Mouse (Mus musculus) megakaryocyte, adult 5-6 weeks (primary cell): ENCODE results near the gene Ifit1. TPM values are rescaled to one million over a fixed set of nuclear protein-coding genes. Genes with fewer than 3 reads are reported as not detected.
"Not testable (repeated sequence)": the region's sequence is repeated elsewhere in the genome, so short reads cannot be mapped to it uniquely, and the experiment has no call there.

Source experiments
- ATAC-seq: 2 replicates; pipeline ENCODE4 v1.8.0; 2016; ENCODE audit warnings: mild to moderate bottlenecking, inconsistent platforms; ENCODE audit not compliant: poor library complexity, severe bottlenecking
- total RNA-seq, 2 experiments: library from RNA; stranded (forward) in 1 of 2; stranded (reverse) in 1 of 2; fragments of 153-499, 151-499 nt in 1 of 2; fragments of 221-1000, 200-1000 nt in 1 of 2; gene quantifications; 2 replicates each; pipeline versions ENCODE4 v1.2.3 to v1.2.4; 2015 to 2017

The Ifit1 gene
- total RNA-seq (2015), result 7.5 and 13.0 TPM in 2 replicates
- total RNA-seq (2017), result 8.7 and 10.6 TPM in 2 replicates

DNA sequence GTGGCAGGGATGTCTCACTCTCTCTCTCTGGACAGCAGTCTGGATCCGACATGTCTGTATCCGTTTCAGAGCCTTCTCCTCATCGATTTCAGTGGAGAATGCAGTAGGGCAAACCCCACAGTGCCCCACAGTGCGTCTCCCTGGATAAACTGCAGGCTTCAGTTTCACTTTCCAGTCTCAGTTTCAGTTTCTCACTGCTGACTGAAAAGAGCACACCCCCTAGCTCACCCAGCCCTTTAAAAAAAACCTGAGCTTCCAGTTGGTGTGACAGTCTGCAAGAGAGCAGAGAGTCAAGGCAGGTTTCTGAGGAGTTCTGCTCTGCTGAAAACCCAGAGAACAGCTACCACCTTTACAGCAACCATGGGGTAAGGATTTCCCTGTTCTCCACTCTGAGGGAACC, at the start of gene Ifit1, which contains the start of gene Ifit1bl2:
Ifit1 (plus strand) TSS at position 249 of the 400 bp plus-strand sequence.
Ifit1bl2 (minus strand) TSS at position 121 of the 400 bp plus-strand sequence.
- ATAC-seq, result peak; percentile 89

DNA sequence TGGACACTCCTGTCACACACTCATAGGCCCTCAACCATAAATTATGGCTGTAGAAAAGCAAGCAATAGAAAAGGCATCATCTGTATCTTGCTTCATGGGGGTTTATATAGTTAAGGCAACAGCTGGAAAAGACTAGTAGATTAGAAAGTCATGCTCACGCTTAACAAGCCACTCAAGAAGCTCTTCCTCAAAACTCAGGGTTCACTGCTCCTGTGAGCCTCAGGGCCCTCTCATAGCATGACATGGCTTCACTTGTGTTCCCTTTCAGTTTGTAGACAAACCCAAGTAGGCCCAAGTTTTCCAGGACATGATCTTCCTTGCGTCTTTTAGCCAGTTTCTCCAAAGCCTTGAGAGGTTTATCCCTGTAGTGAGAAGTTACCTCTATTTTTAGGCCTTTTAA, 47.2 kb upstream of the Ifit1 start:
- ATAC-seq, result no peak

DNA sequence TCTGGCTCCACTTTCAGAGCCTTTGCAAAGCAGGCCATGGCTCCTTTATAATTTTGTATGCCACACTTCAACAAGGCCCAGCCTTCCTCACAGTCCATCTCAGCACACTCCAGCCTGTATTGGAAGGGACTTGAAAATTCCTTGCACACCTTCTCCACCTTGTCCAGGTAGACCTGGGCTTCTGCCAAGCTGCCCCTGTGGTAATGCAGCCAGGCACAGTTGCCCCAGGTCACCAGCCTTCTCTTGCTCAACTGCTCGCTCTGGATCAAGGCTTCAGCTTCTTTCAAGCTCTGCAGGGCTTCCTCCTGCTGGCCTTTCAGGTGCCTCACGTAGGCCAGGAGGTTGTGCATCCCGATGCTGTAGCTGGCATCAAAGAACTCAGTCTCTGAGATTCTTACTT, 46.1 kb upstream of the Ifit1 start:
- ATAC-seq, result not testable (repeated sequence)

GRCm38 (mm10) chr19:34596811-34597210, 43.9 kb upstream of the Ifit1 start:
- no peak for ATAC-seq

DNA sequence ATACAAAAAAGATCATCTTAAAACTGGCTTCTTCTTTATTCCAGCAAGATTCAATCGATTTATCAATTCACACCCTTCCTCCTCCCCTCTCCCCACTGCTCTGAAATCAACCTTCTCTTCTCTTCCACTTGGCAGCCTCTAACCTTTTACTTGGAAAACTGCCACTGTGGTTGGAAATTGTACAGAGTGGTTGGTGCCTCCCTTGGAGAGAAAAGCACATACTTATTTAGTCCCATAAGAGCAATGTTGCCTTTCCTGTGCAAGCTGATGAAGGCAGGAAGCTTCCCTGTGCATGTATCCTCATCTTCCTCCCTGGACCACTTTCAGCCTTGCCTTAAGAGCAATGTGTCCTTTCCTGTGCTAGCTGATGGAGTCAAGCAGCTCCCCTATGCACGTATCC, 42.3 kb upstream of the Ifit1 start:
- ATAC-seq, result no peak

- ATAC-seq, result peak; percentile 69
Measured at GRCm38 (mm10) chr19:34599250-34599649, 41.4 kb upstream of the Ifit1 start.

- peak; percentile 73 for ATAC-seq
Measured at GRCm38 (mm10) chr19:34601888-34602287, 38.8 kb upstream of the Ifit1 start, which contains the start of gene Ifit1bl1. Gene Ifit1bl1, minus strand, starts transcription at chr19:34601956.

DNA sequence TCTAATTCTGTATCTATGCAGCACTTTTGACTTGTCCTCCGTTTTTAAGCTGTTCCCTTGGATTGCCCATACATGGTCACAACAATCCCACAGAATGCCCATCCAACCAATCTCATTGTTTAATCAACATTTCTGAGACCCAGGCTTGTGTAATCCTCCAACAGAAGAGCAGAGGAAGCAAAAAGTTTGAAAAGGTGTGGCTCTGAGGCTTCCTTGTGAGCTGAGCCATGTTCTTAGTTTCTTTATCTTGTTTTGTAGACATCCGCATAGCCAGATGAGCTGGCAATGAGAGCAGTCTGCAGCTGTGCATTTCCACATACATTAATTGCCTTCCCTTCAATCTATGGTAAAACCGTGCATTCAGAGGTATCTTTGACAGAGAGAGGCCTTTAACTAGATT, 35.2 kb upstream of the Ifit1 start:
- ATAC-seq, result no peak

DNA sequence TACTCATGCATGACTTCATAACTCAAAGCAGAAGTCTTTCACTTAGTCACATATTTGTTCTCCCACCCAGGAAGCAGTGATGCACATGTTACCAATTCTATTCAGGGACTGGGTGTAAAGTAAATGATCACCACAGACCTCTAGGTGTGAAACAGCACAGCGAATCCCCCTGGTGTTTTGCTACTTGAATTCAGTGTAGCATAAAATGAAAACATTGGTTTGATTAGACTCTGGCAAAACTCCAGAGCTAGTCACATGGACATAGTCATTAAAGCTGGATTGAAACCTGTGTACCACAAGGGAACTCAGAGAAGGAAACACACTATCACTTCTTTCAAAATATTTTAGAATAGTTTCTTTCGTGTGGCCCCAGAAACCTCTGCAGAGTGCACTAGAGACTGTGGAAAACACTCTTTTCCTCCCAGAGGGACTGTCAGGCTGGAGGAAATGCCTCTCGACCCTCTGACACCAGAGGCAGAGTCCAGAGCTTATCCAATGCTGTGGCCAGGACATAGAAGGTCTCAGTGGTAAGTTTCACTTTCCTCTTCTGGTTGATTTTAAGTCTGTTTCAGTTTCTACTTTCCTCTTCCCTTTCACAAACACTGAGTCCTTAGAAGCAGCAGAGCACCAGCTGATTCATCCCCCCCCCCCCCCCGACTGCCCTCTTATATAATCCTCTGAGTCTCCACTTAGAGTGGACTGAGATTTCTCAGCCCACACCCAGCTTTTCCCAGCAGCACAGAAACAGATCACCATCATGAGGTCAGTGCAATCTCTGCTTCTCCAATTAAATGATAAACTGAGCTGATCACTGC, 33.2 kb upstream of the Ifit1 start, which contains the start of gene Ifit3b:
Ifit3b (plus strand) TSS at position 734 of the 815 bp plus-strand sequence.
- peak; percentile 88 for ATAC-seq

DNA sequence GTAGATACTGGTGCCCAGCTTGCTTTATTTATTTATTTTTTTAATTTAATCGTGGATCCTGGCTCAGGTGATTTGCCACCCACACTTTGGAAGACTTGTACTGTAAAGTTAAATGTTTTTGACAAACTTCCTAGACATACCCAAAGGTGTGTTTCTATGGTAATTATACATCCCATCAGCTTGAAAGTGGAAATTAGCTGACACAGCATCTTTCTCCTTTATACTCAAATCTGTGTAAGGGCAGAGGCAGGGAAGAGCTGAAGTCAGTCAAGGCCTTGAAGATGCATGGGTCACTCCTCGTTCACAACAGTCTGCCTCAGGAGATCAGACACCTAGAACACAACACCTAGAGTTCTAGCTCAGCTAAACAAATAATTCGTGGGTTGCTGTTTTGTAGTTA, 30.6 kb upstream of the Ifit1 start:
- ATAC-seq, result not testable (repeated sequence)

DNA sequence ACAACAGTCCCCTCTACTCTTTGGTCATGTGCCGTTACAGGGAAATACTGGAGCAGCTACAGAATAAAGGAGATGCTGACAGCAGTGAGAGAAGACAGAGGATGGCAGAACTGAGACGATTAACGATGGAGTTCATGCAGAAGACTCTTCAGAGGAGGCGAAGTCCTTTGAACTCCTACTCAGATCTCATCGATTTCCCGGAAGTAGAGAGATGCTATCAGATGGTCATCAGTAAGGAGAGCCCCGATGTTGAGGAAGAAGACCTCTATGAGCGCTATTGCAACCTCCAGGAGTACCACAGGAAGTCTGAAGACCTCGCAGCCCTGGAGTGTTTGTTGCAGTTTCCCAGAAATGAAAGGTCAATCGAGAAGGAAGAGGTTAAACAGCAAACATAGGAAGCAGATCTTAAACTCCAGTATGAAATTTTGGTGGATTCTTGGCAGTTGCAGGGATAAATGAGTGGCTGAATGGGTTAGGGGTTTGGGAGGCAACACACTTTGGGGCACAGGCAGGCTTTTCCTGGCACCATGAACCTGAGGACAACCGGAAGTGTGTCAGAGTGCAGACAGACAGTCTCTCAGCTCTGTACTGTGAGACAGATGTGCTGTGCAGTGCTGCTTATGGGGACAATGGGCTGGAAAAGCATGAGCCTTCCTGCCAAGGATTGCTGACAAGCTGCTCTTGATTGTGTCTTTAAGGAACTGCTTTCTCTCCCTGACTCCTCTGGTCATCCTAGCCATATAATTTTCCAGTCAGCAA, 28.2 kb upstream of the Ifit1 start:
- ATAC-seq, result not testable (repeated sequence)

GRCm38 (mm10) chr19:34620871-34621270, 19.8 kb upstream of the Ifit1 start:
- no peak for ATAC-seq

DNA sequence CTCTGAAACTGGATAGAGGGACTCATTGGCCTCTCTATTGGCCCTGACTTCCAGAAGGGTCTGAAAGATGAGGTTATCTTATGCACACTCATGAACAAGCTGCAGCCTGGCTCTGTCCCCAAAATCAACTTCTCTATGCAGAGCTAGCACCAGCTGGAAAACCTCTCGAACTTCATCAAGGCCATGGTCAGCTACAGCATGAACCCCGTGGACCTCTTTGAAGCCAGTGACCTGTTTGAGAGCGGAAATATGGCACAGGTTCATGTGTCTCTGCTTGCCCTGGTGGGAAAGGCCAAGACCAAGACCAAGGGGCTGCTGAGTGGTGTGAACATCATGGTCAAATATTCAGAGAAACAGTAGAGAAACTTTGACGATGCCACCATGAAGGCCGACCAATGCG, 16.9 kb upstream of the Ifit1 start:
- ATAC-seq, result no peak

DNA sequence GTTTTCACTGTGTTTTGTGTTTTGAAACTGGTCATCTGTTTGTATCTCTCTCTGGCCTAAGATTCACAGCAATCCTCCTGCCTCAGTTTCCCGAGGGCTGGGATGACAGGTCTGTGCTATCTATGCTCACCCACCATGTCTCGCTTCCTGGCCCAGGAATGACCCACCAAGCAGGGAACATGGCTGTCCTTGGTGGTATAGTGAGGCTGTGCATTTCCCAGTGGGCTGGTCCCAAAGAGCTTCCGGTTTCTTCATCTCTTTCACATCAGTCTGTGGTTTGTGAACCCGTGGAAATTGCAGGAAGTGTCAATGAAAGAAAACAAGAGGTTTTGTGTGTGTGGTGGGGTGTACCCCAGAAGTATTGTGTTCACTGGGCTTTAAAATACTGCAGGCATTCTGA, 16.0 kb upstream of the Ifit1 start:
- peak; percentile 89 for ATAC-seq

DNA sequence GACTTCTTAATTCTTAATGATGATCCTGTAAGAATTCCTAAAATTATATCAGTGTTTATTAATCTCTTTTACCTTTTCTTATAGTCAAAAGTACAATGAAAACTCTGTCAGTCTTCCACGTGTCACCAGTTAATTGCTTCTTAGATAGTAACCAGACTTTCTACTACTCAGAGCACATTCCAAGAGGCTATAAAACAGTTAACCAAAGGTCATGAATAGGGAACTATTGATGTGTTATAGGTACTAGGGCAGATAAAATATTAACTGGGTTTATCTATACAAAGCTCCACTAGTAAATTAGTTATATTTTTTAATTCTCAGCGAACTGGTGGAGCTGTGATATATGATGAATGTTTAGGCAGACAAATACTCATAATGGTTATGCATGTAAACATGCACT, 13.2 kb upstream of the Ifit1 start:
- no peak for ATAC-seq

- ATAC-seq, result no peak
Measured at GRCm38 (mm10) chr19:34631487-34631886, 9.2 kb upstream of the Ifit1 start.

DNA sequence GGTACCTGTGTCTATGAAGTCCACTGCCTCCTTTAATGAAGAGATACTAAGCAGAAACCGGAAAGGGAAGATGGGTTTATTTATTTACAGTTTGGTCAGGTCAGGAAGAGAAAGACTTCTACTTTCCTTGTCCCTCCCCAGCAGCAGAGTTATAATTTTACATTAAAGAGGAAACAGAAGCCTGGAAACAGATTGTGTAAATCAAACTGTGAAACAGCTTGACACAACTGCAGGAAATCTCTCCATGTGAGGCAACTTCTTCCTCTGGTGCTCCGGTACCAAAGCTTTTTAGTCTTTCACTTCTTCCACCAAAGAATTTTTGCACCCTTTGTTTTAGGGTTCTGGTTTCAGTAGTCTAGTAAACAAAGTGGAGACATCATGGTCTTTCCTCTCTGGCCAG, 7.2 kb upstream of the Ifit1 start:
- ATAC-seq, result peak; percentile 82

DNA sequence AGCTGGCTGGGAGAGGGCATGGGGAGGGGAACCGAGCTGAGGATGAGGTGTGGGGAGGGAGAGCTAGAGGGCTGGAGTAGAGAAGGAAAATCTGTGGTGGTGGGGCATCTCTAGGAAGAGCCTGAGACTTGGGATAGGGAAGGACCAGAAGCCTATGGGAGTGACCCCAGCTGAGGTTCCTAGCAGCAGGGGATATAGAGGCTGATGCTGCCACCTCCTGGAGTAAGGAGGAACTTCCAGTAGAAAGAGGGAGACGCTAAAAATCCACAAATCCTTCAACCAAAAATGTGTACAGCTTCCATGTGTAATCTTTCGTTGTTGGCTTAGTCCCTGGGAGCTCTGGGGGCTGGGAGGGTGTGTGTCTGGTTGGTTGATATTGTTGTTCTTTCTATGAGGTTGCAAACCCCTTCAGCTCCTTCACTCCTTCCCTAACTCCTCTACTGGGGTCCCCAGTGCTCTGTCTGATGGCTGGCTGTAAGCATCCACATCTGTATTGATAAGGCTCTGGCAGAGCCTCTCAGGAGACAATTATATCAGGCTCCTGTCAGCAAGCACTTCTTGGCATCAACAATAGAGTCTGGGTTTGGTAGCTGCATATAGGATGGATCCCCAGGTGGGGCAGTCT, 3.6 kb upstream of the Ifit1 start:
- ATAC-seq, result peak; percentile 66

DNA sequence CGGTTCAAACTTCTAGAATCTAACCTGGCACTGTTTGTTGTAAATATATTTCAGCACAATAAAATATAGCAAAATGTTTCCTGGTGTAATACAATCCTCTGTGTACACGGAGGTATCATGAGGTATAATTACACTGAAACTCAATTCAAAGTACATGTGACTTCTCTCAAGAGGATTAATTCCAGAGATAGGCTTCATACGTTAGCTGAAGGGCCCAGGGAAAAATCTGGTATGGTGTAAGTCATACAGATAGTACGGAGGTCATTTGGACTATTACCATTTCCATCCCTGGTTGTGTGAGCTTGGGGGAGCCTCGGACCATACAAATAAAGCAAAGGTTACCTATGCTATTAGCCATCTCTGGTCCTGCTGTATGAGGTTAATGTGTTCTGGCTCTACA, 1.9 kb downstream of the Ifit1 start:
- ATAC-seq, result no peak

- not testable (repeated sequence) for ATAC-seq
Measured at GRCm38 (mm10) chr19:34647630-34648029, 7.0 kb downstream of the Ifit1 start.

- no peak for ATAC-seq
Measured at GRCm38 (mm10) chr19:34650276-34650675, 9.6 kb downstream of the Ifit1 start.
